Mouse (Mus musculus) left cerebral cortex, adult 9 months (tissue): ENCODE measurements around the gene Chchd1.

Experiments used
- DNase-seq, 2 experiments: peaks; one replicate each; pipeline ENCODE4 v3.0.0; 2022; ENCODE audit warnings: low spot score in 2 of 2

Gene Chchd1

GRCm38 (mm10) chr14:20702741-20703381, at the start of gene Chchd1:
Gene Chchd1 (plus strand): TSS chr14:20703006.
- peak in 1 of 2 experiments; percentile 92 for DNase-seq

DNA sequence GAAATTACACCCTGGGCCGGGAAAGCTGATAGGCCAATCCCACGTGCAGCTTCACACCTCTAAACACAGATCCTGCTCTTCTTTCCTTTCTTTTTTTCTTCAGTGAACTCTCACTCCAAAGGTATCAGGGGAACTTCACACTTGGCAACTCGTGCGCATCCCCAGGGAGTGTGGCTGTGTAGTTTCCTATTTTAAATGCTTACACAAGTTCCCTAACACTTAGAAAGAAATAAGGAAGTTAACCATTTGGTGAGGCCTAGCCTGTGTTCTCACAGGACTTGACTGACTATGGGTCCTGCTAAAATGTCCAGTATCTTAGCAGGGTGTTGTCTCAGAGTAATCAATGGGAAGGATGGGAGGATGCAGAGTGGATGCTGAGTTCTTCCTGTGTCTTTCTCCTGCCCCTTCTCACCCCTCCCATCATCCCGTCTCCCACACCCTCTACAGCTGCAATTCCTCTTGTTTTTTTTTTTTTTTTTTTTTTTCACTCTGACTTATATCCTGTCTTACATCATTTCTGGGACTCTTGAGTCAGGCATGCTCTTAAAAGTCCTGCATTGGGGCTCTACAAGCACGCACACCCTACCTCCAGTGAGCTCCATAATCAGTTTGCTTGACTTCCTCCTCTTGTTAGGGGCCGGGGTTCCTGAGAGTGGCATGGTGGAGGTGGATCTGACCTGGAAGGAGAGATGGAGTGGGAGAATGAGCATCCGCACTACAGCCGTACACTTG, 48.0 kb upstream of the Chchd1 start:
- DNase-seq = no peak

GRCm38 (mm10) chr14:20655731-20656130, 47.1 kb upstream of the Chchd1 start:
- DNase-seq = no peak

GRCm38 (mm10) chr14:20656361-20656760, 46.4 kb upstream of the Chchd1 start, which contains the start of gene Myoz1:
Gene Myoz1 (minus strand): TSS chr14:20656540.
- DNase-seq = no peak

DNA sequence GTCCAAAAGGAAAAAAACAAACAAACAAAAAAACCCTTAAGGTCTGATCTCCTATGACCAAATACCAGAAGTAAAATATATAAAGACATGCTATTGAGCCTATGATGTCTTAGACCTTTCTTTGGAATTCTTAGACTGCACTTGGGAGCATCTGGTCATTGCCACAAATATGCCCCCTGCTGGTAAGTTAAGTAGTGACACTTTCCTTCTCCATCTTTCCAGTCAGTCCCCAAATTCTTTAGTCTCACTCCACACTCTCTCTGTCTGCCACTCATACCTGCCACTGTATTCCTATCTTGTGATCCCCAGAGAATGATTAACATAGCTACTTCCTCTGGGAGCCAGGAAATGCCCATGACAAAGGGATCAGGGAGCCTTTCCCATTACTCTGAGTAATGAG, 44.5 kb upstream of the Chchd1 start:
- DNase-seq = peak in 1 of 2 experiments; percentile 71

DNA sequence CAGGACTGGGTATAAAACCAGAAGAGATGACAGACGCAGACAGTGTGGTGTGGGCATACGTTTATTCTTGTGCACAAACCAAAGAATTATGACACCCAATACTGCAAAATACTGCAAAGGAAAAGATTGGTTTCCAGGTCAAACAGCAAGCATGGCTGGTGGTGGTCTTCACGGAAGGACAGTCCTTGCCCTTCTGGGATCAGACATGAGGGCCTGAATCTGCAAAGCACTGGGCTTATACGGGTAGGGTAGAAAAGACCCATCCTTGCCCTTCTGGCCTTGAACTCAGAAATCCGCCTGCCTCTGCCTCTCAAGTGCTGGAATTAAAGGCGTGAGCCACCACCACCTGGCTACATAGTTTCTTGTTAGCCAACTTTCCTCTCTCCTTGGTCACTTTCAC, 43.9 kb upstream of the Chchd1 start:
- DNase-seq = no peak

- DNase-seq = no peak
Observed at GRCm38 (mm10) chr14:20659687-20660086, 43.1 kb upstream of the Chchd1 start.

- DNase-seq = peak; percentile 90 to 97
Observed at GRCm38 (mm10) chr14:20660827-20661660, 41.8 kb upstream of the Chchd1 start.

DNA sequence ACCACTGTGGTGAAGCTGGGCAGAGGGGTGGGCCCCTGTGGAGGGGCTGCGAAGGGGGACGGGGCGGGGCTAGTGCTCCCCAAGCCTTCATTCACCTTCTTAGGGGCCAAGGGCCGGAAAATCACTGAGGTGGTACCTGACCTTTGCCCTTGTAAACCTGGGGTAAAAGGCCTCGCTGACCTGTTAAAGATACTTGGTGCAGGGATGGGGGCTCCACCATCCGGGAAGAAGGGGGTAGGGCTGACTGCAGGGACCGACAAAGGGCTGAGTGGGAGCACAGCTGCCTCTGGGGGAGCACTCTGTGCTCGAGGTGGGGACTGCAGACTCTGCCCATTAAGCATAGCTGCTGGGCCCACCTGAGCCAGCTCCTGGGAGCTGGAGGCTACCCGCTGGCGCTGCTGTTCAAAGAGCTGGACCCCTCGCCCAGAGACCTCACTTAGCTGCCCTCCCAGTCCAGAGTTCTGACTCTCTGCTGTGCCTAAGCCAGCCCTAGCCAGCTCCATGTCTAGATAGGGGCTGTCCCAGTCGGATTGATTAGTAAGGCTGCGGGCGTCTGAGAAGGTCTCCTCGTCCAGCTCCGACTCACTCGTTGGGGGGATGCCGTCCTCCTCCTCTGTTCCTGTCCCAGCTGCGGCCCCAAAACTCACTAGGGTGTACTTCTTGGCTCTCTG, 41.0 kb upstream of the Chchd1 start:
- DNase-seq = no peak

DNA sequence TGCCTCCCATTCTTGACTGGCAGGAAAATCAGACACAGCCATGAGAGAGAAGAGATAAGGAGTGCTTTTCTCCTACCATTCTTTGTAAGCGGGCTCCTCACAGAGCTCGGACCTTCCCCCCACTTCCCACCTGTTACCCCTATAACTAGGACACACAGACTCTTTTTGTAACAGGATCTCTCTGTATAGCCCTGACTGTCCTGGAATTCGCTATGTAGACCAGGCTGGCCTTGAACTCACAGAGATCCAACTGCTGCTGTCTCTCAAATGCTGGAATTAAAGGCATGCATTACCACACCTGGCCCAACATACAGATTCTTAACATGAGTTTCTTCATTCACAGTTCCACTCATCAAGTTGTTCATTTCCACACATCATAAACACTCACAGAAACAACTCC, 40.1 kb upstream of the Chchd1 start:
- DNase-seq = no peak

DNA sequence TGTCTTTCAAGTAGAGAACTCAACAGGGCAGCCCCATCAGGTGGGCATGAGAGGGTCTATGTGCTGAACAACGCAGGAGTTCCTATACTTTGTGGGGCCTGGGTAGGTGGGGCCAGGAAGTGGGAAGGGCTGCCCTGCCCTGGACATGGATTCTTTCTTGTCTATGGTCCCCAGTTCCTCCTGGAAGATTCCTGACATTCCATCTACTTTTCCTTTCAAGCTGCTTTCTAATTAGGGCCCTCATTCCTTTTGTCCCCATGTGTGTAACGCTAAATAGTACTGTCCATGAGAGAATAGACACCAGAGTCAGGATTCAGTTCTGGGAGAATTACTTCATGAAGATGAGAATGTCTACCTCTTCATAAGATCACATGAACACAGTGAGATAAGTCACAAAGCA, 39.2 kb upstream of the Chchd1 start:
- no peak for DNase-seq

DNA sequence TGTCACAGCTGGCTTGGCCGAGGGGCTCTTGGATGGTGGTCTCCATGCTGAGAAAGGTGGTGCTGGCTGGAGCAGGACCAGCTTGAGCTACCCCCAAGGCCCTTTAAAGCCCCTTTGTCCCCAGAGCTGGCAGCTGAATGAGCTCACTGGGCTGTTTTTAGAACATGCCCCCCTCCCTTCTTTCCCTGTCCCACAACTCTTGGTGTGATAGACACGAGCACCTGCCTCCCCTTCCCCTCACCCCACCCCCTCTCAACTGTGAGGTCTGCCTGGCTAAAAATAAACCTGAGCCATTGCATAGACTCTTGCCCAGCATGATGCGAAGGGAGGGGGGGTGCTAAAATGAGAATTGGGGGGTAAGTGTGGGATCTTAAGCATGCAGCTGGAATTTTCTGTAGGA, 38.4 kb upstream of the Chchd1 start:
- DNase-seq = no peak

DNA sequence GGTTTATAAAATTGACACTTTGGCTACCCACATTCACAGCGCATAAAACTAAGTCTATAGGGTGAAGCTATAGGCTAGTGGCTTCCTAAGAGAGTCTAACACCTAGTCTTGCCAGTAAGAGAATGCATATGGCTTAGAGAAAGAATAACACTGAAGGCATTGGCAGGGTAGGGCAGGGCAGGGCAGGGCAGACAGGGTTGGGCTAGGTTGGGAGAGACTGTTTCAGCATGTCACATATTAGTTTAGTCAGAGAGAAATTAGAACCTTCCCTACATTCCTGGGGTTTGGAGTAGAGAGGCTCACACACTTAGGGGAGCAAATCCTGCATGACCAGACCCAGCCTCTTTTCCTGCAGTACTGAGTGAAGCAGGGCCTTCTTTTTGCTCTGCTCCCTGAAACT, 35.3 kb upstream of the Chchd1 start:
- no peak for DNase-seq

GRCm38 (mm10) chr14:20668154-20668810, 34.5 kb upstream of the Chchd1 start, which contains the start of gene Synpo2l:
Gene Synpo2l (minus strand): TSS chr14:20668354.
- no peak for DNase-seq

- DNase-seq = no peak
Observed at GRCm38 (mm10) chr14:20672990-20673389, 29.8 kb upstream of the Chchd1 start.

DNA sequence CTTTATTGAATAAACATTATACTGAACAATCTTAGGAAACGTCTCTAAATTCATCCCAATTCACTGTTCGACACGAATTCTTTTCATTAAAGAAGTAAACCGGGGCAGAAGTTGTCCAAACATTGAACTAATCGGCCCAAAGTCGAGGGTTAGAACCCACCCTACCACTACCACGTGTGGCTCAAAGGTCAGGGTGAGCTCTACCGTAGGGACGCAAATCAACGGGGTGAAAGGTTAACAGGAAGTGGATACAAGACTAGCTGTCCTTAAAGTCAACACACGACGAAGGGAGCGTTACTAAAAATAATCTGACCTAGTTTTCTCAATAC, 29.1 kb upstream of the Chchd1 start:
- DNase-seq = peak in 1 of 2 experiments; percentile 76

GRCm38 (mm10) chr14:20674064-20674833, 28.6 kb upstream of the Chchd1 start, which contains the start of gene Sec24c:
Gene Sec24c (plus strand): TSS chr14:20674308.
- peak; percentile 90 to 94 for DNase-seq

DNA sequence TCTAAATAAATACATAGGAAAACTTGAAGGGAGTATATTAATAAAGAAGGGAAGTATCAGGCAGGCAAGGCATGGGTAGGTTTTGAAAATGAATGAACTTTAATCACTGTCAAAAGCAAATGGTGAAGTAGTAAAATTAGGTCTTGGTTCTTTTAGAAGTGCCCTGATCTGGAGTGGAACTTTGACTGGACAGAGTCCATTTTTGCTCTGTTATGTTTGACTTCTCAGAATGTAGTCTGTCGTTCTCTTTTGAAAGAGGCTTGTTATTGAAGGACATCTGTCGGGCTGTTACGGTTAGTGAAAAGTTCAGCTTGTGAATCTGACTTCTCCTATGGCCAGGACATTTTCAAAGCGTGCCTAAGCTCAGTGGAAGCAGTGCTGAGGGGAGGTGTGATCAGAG, 24.9 kb upstream of the Chchd1 start:
- DNase-seq = no peak

DNA sequence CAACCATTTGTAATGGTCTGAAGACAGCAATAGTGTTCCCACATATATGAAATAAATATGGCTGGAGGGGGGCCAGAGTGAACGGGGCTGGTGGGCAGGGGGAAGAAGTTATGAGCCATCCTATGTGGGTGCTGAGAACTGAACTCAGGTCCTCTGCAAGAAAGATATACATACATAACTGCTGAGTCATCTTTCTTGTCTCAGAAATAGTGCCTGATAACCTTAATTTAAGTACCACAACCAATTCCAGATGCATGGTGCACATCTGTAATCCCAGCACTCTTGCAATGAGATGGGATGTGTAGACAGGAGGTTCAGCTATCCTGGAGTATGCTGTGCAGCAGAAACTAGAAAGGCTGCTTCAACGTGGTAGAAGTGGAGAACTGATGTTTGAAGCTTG, 21.1 kb upstream of the Chchd1 start:
- DNase-seq = no peak

DNA sequence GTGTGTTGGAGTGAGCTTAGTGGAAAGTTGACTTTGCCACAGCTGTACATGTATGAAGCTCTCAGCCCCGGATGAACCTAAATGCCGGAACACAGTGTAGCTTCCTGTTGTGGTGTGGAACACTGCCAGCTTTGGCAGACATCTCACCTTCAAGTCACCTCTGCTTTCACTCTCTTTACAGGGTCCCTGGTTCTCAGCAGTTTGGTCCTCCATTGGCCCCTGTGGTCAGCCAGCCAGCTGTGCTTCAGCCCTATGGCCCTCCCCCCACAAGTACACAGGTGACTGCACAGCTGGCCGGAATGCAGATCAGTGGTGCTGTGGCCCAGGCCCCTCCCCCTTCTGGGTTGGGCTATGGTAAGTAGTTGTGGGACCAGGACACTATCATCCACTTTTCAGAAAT, 20.3 kb upstream of the Chchd1 start:
- DNase-seq = no peak

GRCm38 (mm10) chr14:20686576-20686975, 16.2 kb upstream of the Chchd1 start:
- DNase-seq = peak in 1 of 2 experiments; percentile 40
